Mouse (Mus musculus) E14TG2a.4 (cell line): ENCODE measurements around the gene Kcnmb4.

ENCODE experiments used
- CTCF ChIP-seq: conservative IDR thresholded peaks from 2 replicates; pipeline ENCODE4 v1.5.1; 2014; ENCODE audit warnings: low read length
- POU5F1 ChIP-seq: IDR thresholded peaks from 2 replicates; pipeline ENCODE4 v1.6.1; 2014; ENCODE audit warnings: low read length, borderline replicate concordance

- TF ChIP-seq CTCF (no peak), POU5F1 (no peak)
These were observed 23.1 kb downstream of the Kcnmb4 start for GRCm38 (mm10) chr10:116450621-116451020.
